Mouse (Mus musculus): Measurements from ENCODE around the gene Msi2. TPM values are rescaled to one million over a fixed set of nuclear protein-coding genes. Genes with fewer than 3 reads are reported as not detected.

The Msi2 gene
- polyA plus RNA-seq, 1 experiment from 2014 or later: 33.1 TPM

DNA sequence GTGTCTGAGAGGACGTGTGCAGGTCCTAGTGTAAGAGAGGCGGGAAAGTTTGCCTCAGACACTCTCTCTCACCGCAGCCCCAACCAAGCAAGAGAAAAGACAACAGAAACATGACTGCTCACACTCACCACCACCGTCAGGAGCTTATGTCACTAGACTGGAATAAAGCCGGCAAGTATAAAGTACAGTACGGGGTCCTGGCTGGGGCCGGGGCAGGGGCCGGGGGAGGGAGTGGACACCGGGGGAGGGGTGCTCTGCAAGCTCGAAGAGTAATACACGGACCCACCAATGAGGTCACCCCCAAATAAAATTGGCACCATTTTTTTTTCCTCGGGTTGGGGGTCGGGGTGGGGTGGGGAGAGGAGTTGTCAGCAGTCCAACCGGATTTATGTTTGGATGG is 354.8 kb downstream of the Msi2 start:
- Histone ChIP-seq H3K4me2 (ENCODE audit: low read length) (no peak overlapping the region), H3K27me3 (ENCODE audit: control insufficient read depth, insufficient read depth, low read length) (no peaks in the 10 kb centered on the region), H3K4me1 (ENCODE audit: control insufficient read depth, insufficient read depth, low read length) (0 out of 2 replicates have a peak, but pooled peaks cover 7% of the 10 kb centered on the region), H3K9me3 (ENCODE audit: control insufficient read depth, low read length) (no peaks in the 10 kb centered on the region), H3K4me3 (replicated peaks; ENCODE audit: low read depth, low read length) (no peak overlapping the region), H3K36me3 (ENCODE audit: control insufficient read depth, insufficient read depth, low read length) (peaks cover 10% of the 10 kb centered on the region), H3K9ac (replicated peaks; ENCODE audit: low read length) (no peak overlapping the region), H3K27ac (replicated peaks; ENCODE audit: low read depth, low read length) (no peak overlapping the region)
- 94% methylated on average over 14 of the region's 14 CpGs for WGBS
- ATAC-seq (ENCODE audit: low FRiP score, low TSS enrichment) (no peak), DNase-seq (no peak)

DNA sequence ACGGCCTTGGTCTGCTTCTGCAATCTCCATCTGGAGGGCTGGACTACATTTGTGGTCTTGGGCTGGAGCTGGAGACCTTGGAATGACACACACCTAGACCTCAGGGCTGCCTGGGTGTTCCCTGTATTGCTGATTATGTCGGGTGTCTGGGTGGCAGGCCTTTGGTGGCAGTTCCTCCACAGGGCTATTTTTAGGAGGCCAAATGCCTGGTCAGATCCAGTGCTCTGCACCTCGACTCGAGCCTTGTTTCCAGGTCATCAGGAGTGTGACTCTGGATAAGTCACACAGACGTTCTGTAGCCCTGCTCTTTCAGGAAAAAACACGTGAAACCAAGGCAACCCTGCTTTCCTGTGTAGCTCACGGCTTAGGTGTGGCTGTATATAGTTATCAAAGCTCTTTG is 358.6 kb downstream of the Msi2 start:
- DNase-seq: no peak
- Histone ChIP-seq H3K4me2 (ENCODE audit: low read length) (no peak overlapping the region), H3K9ac (replicated peaks; ENCODE audit: low read length) (no peak overlapping the region), H3K4me1 (ENCODE audit: control insufficient read depth, insufficient read depth, low read length) (peaks cover 34% of the 10 kb centered on the region), H3K9me3 (ENCODE audit: control insufficient read depth, low read length) (no peaks in the 10 kb centered on the region), H3K27ac (replicated peaks; ENCODE audit: low read depth, low read length) (no peak overlapping the region), H3K27me3 (ENCODE audit: control insufficient read depth, insufficient read depth, low read length) (no peaks in the 10 kb centered on the region), H3K36me3 (ENCODE audit: control insufficient read depth, insufficient read depth, low read length) (no peaks in the 10 kb centered on the region; the same call in 1 of the 2 replicates), H3K4me3 (replicated peaks; ENCODE audit: low read depth, low read length) (no peak overlapping the region)
- 88% methylated on average over 7 of the region's 7 CpGs for WGBS
- no peak for ATAC-seq (ENCODE audit: low FRiP score, low TSS enrichment)

DNA sequence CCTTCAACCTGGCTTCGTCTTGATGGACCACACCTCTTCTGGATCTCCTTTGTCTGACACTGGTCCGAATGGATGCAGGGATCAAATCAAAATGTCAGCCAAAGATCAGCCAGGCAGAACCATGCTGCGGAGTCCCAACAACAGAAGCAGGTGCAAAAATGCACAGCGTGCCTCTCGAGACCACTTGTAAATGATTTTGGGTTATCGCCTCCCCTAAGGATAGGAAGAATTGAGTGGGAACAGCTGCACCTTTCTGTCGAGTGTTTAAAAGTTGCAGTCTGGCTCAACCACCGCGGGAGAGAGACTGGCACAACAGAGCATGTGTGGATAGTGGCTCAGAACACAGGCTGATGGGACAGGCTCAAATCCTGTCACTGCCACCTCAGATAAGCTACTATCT is 361.0 kb downstream of the Msi2 start:
- H3K4me3 ChIP-seq (replicated peaks; ENCODE audit: low read depth, low read length): no peak overlapping the region
- H3K9me3 ChIP-seq (ENCODE audit: control insufficient read depth, low read length): no peaks in the 10 kb centered on the region
- DNase-seq: peak; percentile 63
- peak overlapping the region; percentile 42 for H3K4me2 ChIP-seq (ENCODE audit: low read length)
- H3K36me3 ChIP-seq (ENCODE audit: control insufficient read depth, insufficient read depth, low read length): peaks cover 4% of the 10 kb centered on the region; the same call in 1 of the 2 replicates
- H3K4me1 ChIP-seq (ENCODE audit: control insufficient read depth, insufficient read depth, low read length): peaks cover 40% of the 10 kb centered on the region
- 21% methylated on average over 9 of the region's 9 CpGs for WGBS
- no peak overlapping the region for H3K9ac ChIP-seq (replicated peaks; ENCODE audit: low read length)
- H3K27ac ChIP-seq (replicated peaks; ENCODE audit: low read depth, low read length): peak overlapping the region; percentile 86
- no peaks in the 10 kb centered on the region for H3K27me3 ChIP-seq (ENCODE audit: control insufficient read depth, insufficient read depth, low read length)
- peak; percentile 21; the same call in 1 of the 2 replicates for ATAC-seq (ENCODE audit: low FRiP score, low TSS enrichment)

DNA sequence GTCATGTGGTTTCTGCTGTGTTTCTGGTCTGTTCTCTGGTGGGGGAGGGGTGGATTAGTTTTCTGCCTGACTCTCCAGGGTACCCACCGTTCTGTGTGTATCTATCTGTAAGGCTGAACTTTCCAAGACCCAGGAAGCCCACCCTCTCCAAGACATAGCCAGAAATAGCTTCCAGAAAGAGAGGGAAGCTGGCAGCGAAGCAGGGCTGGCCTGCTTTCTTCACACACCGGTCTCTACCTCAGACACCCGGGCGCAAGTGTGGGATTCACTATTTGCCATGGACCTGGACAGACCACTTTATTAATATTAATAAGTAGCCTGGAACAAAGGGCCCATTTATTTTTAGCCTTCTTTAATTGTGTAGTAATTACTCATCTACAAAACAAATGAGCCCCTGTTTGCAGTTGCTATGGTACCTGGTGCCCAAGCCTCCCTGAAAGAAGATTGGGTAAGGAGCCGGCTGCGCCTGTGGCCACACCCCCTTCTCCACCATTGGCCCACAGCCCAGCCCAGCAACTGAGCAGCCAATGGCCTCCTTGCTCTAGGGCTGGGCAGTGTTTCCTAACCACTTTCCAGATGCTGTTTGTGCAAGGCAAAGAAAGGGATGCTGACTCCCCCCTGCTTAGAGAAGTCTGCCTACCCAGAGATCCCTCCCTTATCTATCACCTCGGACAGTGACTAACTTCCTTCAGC is 361.6 kb downstream of the Msi2 start:
- 27% methylated on average over 8 of the region's 8 CpGs for WGBS
- Histone ChIP-seq H3K36me3 (ENCODE audit: control insufficient read depth, insufficient read depth, low read length) (peaks cover 4% of the 10 kb centered on the region; the same call in 1 of the 2 replicates), H3K4me2 (ENCODE audit: low read length) (peak overlapping the region; percentile 42), H3K9me3 (ENCODE audit: control insufficient read depth, low read length) (no peaks in the 10 kb centered on the region), H3K27me3 (ENCODE audit: control insufficient read depth, insufficient read depth, low read length) (no peaks in the 10 kb centered on the region), H3K4me3 (replicated peaks; ENCODE audit: low read depth, low read length) (no peak overlapping the region), H3K9ac (replicated peaks; ENCODE audit: low read length) (no peak overlapping the region), H3K4me1 (ENCODE audit: control insufficient read depth, insufficient read depth, low read length) (peaks cover 43% of the 10 kb centered on the region), H3K27ac (replicated peaks; ENCODE audit: low read depth, low read length) (peak overlapping the region; percentile 86)
- DNase-seq: peak; percentile 91
- peak; percentile 94 for ATAC-seq (ENCODE audit: low FRiP score, low TSS enrichment)

DNA sequence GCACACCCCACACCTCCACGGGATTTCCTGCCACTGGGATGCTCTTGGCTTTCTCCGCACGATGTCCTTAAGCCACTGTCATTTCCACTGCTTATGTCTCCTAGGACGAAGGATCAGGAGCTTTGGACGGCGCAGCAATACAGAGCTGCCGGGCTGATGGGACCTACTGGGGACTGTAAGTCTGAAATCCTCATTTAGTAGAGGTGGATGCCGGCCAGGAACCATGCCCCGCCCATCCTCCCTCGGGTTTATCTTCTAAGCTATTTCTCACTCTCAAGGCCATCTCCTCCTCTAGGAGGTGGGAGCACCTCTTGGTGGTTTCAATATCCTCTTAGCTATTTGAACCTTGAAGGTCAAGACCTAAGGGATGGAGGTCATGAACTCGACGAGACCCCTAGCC is 362.3 kb downstream of the Msi2 start:
- DNase-seq (no peak), ATAC-seq (ENCODE audit: low FRiP score, low TSS enrichment) (no peak)
- 58% methylated on average over 12 of the region's 12 CpGs for WGBS
- H3K27ac ChIP-seq (replicated peaks; ENCODE audit: low read depth, low read length): peak overlapping the region; percentile 86
- peaks cover 4% of the 10 kb centered on the region; the same call in 1 of the 2 replicates for H3K36me3 ChIP-seq (ENCODE audit: control insufficient read depth, insufficient read depth, low read length)
- no peak overlapping the region for H3K4me3 ChIP-seq (replicated peaks; ENCODE audit: low read depth, low read length)
- peaks cover 49% of the 10 kb centered on the region for H3K4me1 ChIP-seq (ENCODE audit: control insufficient read depth, insufficient read depth, low read length)
- no peaks in the 10 kb centered on the region for H3K9me3 ChIP-seq (ENCODE audit: control insufficient read depth, low read length)
- no peaks in the 10 kb centered on the region for H3K27me3 ChIP-seq (ENCODE audit: control insufficient read depth, insufficient read depth, low read length)
- no peak overlapping the region for H3K4me2 ChIP-seq (ENCODE audit: low read length)
- no peak overlapping the region for H3K9ac ChIP-seq (replicated peaks; ENCODE audit: low read length)

DNA sequence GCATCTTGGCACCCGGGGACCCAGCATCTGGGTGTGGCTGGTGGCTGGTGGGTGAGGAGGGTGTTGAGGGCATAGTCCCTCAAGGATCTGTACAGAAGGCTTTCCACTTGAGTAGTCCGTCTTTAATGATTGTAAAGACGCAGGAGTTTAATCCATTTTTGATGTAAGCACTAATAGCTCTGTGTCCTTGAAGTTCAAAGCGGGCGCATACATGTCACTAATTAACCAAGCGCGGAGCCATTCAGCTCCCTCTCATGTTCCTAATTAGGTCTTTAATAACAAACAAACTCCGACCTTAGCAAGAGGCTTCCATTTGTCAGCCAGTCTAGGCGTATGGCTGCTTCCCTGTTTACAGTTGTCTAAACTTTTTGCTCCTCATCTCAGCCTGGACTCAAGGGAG is 363.5 kb downstream of the Msi2 start:
- ATAC-seq (ENCODE audit: low FRiP score, low TSS enrichment) (no peak), DNase-seq (no peak)
- H3K4me2 ChIP-seq (ENCODE audit: low read length): no peak overlapping the region
- no peak overlapping the region for H3K4me3 ChIP-seq (replicated peaks; ENCODE audit: low read depth, low read length)
- H3K27ac ChIP-seq (replicated peaks; ENCODE audit: low read depth, low read length): 0 out of 2 replicates have a peak overlapping the region, but pooled peaks have one; percentile 10
- 78% methylated on average over 9 of the region's 9 CpGs for WGBS
- H3K4me1 ChIP-seq (ENCODE audit: control insufficient read depth, insufficient read depth, low read length): peaks cover 60% of the 10 kb centered on the region
- peaks cover 4% of the 10 kb centered on the region; the same call in 1 of the 2 replicates for H3K36me3 ChIP-seq (ENCODE audit: control insufficient read depth, insufficient read depth, low read length)
- no peaks in the 10 kb centered on the region for H3K9me3 ChIP-seq (ENCODE audit: control insufficient read depth, low read length)
- H3K9ac ChIP-seq (replicated peaks; ENCODE audit: low read length): no peak overlapping the region
- H3K27me3 ChIP-seq (ENCODE audit: control insufficient read depth, insufficient read depth, low read length): no peaks in the 10 kb centered on the region

DNA sequence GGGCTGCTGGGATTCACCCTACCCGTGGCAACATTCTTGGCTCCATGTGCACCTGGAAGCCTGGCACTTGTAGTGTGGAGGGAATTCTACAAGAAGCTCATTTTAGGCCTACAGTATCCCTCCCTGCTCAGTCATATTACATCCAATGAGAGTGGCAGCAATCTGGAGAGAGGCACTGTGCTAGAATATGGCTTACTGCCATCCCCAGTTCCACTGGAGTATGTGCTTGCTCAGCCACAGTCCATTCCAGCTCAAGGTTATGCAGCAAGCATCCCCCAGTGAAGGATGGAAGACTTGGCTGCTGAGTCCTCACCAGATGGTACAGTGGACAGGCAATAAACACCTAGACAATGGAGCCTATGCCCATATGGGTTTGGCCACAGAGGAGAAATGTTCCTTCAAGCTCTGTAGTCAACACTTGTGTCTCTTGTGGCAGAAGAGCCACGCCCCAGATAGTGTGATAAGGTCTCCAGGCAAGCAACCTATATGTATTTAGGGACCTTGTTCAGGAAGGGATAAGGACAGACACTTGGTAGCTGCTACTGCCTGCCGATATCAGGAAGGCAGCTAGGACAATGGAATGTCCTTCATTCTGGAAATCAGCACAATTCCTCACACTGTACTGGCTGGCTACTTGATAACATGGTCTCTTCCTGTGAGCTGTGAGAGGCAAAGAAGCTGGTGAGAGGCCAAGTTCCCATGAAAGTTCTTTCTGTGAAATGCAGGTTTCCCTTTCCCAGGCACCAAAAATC is 366.4 kb downstream of the Msi2 start:
- Histone ChIP-seq H3K27ac (replicated peaks; ENCODE audit: low read depth, low read length) (peak overlapping the region; percentile 33; the same call in 1 of the 2 replicates), H3K27me3 (ENCODE audit: control insufficient read depth, insufficient read depth, low read length) (no peaks in the 10 kb centered on the region), H3K36me3 (ENCODE audit: control insufficient read depth, insufficient read depth, low read length) (peaks cover 9% of the 10 kb centered on the region), H3K4me2 (ENCODE audit: low read length) (no peak overlapping the region), H3K4me3 (replicated peaks; ENCODE audit: low read depth, low read length) (no peak overlapping the region), H3K9ac (replicated peaks; ENCODE audit: low read length) (no peak overlapping the region), H3K9me3 (ENCODE audit: control insufficient read depth, low read length) (no peaks in the 10 kb centered on the region), H3K4me1 (ENCODE audit: control insufficient read depth, insufficient read depth, low read length) (peaks cover 62% of the 10 kb centered on the region)
- DNase-seq (no peak), ATAC-seq (ENCODE audit: low FRiP score, low TSS enrichment) (no peak)
- 70% methylated on average over 3 of the region's 3 CpGs for WGBS

DNA sequence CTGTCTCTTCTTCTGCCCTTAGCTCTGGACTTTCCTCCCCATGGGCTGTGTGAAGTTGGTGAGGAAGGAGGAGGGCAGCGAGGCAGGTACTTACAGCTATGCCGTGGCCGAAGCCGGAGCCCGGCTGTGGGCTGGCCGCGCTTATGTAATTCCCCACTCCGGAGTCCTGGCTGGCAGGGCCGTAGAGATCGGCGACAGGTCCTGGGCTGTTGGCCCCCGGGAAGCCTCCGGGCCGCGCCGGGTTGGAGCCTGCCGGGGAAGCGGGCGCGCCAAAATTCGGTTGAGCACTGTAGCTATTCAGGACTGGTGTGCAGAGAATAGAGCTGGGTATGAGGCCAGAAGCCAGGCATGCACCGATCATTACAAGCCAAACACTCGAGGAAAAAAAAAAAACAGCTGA is 369.6 kb downstream of the Msi2 start:
- whole genome bisulfite sequencing: 18% methylated on average over 23 of the region's 23 CpGs
- no peaks in the 10 kb centered on the region for H3K9me3 ChIP-seq (ENCODE audit: control insufficient read depth, low read length)
- peak overlapping the region; percentile 36; the same call in 1 of the 2 replicates for H3K9ac ChIP-seq (replicated peaks; ENCODE audit: low read length)
- ATAC-seq (ENCODE audit: low FRiP score, low TSS enrichment) (no peak), DNase-seq (peak; percentile 43)
- H3K4me3 ChIP-seq (replicated peaks; ENCODE audit: low read depth, low read length): no peak overlapping the region
- H3K4me1 ChIP-seq (ENCODE audit: control insufficient read depth, insufficient read depth, low read length): peaks cover 52% of the 10 kb centered on the region
- peaks cover 15% of the 10 kb centered on the region for H3K36me3 ChIP-seq (ENCODE audit: control insufficient read depth, insufficient read depth, low read length)
- peak overlapping the region; percentile 35 for H3K4me2 ChIP-seq (ENCODE audit: low read length)
- H3K27ac ChIP-seq (replicated peaks; ENCODE audit: low read depth, low read length): peak overlapping the region; percentile 80
- no peaks in the 10 kb centered on the region for H3K27me3 ChIP-seq (ENCODE audit: control insufficient read depth, insufficient read depth, low read length)
